Mouse (Mus musculus) spleen, adult 12 weeks (tissue): ENCODE measurements around the gene Nsg1.
A peak's percentile ranks its signal among the peaks of the same experiment; 100 is the strongest.

Experiments used
- DNase-seq: peaks from one replicate; pipeline ENCODE4 v3.0.0; 2022; ENCODE audit warnings: low spot score

The Nsg1 gene

DNA sequence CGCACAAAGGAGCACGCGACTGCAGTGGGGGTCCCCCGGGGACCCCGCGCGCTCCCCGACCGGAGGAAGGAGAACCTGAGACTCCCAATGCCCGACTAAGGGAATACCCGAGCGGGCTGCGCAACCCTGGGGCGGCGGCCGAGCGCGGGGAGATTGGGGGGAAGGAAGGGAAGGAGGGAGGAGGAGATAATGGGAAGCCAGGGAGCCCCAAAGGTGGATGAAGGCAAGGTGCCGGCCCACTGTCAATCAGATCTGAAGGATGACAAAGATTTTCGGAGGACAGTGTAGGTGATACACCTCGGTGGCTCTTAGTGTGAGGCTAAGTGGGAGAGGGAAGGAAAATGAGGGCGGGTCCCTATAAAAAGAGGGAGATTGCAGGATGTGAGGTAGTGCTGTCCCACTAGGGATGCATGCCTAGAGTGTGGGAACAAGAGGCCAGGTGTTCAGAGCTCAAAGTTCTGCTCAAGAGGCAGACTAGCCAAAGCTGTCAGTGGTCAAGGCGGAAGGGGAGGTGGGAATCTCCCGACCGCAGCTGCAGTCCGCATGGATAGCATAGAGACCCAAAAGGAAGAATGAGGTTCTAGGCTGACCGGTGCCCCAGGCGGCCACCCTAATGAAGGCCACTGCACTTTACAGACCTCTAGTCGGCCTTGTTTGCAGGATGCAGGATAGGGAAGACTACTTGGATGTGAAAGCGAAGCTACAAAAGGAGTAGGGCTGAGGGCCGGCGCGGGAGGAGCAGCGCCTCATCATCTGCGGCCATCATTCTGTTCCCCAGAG, at the start of gene Nsg1:
Nsg1 (minus strand) TSS at position 274 of the 780 bp plus-strand sequence.
- no peak for DNase-seq

DNA sequence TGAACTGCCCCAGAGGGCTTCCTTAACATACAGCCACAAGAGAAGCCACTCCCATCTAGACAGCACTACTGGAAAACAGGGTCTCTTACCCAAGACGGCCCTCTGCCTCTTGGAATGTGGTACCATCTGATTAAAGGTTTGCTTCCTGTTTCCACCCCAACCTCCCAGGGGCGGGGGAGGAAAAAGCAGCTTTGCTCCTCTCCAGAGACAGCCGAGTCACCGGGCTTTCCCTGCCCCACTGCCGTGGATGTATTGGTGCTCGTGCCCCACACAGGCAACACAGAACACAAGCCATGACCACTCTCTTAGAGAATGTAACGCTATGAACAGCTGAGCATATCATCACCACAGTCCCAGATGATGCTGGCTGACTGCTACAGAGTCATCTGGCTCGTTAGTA, 49.3 kb upstream of the Nsg1 start:
- no peak for DNase-seq

DNA sequence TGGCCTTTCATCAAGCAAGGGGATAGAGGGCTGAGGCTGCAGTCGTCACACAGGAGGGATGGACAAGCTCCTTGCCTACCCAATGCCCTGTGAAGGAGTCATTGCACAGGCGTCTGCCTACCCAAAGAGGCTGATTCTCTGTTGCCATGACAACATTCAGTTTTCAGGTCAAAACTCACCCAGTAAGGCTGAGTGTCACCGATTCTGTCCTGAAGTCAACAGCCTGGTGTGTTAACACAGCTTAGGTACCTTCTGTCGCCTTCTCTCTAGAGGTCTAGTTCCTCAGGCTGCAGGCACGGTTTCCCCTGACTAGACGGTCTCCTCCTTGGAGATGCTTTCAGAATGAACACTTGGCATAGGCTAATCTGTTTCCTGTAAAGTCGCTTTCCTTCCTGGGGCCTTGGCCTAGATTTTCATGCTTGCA, 45.6 kb upstream of the Nsg1 start:
- no peak for DNase-seq

DNA sequence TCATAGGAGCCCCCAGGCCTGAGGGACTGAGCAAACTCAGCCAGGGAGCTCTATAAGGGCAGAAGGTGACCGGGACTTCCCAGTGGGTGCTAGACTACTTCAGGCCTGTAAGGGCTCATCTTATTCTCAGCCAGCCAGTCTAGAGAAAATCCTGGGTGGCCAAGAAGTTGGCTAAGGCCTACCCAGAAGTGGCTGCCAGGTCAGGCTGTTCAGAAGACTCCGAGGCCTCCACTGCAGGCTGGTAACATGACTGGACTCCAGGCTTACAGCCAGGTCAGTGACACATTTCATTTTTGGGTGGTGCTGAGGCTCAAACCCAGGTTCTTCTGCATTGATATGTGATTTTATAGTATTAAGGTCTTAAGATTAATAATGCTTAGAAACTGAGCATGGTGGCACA, 40.0 kb upstream of the Nsg1 start:
- DNase-seq = no peak

DNA sequence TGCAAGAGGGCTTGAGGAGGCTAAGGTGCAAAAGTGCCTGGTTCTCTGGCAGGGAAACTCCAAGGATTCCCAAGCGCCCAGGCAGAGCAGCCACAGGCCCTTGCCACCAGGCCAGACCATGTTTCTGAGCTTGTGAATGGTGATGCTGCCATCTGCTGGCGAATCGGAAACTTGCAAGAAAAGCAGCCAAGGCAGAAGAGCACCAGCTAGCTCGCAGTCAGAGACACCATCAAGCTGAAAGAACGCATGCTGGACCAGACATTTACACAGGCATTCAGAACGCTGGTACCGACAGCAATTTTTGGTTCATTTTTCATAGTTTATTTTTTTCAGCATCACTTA, 37.7 kb upstream of the Nsg1 start:
- peak; percentile 42 for DNase-seq

DNA sequence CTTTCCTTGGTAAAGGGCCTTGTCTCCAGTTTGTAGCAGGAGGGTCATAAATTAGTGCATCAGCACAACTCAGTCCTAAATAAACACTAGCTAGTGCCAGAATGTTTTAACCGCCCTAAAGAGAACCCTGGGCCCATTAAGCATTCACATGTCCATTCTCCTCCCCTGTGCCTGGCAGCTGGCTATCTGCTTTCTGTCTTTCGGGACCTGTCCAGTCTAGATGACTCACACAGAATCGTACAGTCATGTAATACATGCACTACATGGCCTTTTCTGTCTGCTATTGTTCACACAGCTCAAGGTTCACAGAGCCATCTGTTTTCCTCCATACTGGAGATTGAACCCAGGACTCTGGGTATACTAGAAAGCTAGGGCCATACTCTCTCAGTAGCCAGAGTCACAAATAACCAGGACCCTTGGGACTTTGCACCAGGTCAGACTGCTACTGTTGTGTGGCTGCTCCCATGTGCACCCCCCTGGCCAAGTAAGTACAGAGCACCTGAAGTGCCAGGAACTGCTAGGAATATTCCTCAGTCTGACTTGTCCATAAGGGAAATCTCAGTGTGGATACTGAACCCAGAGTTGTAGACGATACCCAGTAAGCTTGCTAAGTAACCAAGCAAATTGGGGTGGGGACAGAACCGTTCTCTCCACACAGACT, 37.2 kb upstream of the Nsg1 start:
- DNase-seq = no peak

DNA sequence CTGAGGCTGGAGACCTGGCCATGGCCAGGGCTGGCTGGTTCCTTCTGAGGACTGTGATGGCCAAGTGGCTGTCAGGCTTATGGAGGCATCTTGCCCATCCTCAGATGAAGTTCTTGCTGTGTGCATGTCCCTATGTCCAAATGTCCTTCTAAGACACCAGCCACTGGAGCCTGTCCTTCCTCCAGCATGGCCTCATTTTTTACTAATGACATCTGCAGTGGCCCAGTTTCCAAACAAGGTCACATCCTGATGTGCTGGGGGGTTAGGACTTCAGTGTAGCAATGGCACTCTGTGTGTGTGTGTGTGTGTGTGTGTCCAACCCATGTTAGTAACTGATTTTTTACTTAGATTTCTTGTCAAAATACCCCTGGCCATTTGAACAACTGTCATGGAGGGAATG, 36.2 kb upstream of the Nsg1 start:
- DNase-seq = no peak

DNA sequence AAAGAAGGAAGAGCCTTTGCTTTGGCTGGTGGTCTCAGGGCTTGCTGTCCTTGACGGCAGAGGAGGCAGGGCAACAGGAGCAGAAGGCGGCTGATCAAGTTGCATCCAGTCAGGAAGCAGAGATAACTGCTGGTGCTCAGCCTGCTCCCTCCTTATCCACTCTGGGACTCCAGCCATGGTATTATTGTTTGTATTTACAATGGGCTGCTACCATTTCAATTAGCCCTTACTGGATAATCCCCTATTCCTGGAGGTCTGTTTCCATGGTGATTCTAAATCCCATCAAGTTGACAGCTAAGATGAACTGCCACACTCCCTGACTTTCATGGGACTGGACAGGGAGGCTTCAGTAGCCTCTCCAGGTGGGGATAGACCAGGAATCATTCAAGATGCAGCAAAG, 35.2 kb upstream of the Nsg1 start:
- no peak for DNase-seq

DNA sequence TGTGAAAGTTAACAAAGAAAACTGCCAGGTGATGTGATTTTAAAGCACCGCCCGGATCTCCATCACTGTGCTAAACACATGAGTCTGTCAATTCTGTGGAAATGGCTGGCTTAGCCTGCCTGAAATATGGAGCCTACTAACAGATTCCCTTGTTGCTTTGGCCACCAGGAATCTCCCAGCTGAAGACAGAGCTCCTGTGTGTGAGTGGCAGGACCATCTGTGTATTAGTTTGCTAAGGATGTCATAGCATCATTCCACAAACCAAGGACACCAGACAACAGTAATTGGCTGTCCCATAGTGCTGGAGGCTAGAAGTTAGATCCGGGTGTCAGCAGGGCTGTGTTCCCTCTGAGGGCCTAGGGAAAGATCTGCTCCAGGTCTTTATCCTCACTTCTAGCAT, 31.2 kb upstream of the Nsg1 start:
- no peak for DNase-seq

DNA sequence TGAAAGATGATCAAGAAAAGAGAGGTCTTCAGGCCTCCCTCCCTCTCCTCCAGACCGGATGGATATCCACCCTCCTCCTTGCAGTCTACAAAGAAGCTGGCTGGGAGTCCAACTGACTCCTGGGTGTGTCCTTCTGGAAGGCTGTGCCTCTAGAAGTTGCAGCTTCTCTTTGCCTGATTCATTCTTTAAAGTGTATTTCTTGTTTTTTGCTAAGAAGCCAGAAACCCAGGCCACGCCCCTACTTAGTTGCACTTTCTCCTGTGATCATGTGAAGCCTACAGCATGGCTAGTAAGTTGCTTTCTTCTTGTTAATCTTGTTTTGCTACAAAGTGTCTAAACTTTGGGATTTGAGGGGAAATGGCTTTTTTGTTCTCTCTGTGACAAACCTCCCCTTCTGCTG, 27.3 kb upstream of the Nsg1 start:
- no peak for DNase-seq

DNA sequence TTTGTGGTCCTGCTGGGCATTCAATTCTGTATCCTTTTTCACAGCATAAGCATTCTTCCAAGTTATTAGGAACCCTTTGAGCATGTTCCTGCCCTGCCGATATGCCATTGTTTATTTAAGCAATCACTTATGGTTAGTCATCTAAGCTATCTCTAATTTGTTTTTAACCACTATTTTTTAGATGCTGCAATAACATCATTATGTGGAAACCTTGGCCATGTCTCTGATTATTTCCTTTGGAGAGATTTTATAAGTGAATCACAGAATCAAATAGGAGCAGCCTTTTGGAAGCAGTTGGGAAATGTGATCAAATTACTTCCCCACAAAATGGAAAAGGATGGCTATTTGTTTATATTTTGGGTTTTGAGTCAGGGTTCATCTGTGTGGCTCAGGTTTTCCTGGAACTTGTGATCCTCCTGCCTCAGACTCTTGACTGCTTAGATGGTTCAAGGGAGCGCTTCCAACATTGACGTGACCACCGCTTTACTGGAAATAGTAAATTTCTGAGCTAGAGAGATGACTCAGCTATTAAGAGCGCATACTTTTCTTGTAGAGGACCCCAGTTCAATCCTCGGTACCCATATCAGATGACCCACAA, 25.1 kb upstream of the Nsg1 start:
- no peak for DNase-seq

DNA sequence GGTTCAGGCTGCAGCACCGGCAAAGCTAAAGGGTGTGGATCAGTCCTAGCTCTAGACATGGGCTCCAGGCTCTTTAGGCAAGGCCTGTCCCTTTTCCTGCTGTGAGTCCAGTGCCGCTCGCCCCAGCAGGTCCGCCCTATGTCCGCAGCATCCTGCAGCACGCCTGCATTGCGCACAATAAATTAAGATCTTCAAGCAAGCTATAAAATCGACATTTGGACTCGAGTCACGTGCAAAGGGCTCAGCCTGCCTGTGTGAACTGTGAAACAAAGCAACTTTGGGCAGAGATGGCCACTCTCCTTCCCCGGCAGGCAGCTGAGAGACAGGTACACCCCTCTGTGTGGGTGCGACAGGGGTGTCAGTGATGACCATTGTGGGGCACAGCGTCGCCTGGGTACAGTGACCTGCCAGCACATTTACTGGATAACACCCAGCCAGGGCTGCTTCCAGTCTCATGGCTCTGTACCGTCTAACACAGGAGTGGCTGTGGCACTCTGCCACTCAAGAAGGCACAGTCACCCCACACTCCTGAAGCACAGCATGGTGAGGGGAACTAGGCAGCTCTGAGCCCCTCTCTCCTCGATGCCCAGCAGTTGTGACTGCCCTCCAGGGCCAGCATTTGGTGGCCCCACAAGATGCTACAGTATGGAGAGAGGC, 14.7 kb upstream of the Nsg1 start:
- no peak for DNase-seq

DNA sequence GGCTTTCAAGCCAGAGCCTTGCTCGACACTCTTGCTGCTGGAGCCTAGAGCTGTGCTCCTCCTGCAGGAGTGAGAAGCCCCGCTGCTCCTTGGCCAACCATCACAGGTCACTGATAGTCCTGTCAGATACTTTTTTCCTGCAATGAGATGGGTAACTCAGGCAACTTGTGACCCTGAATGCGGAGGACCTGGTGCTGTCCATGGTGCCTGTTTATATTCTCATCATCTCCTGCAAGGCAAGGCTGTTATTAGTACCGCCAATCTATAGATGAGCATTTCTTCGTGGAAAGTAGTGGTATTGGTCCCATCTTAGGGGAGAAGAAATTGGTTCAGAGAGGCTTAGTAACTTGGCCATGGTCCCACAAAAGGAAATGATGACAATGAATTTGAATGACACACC, 14.1 kb upstream of the Nsg1 start:
- DNase-seq = no peak

DNA sequence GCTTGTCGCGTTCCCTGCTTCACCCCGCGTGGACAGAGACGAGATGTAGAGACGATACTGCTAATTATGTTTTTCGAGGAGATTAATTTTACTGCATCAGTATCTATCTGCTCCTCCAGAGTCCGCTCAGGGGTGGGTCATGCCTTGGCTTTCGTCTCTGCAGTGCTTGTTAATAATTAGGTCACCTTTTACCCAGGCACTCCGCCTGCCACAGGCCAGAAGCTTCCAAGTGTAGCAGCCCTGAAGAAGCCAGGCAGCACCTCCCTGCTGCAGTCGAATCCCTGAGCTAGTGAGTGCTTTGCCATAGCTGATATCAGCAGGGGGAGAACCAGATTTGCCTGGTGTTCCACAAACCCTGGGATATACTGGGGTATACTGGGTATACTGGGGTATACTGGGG, 8.8 kb upstream of the Nsg1 start:
- no peak for DNase-seq

DNA sequence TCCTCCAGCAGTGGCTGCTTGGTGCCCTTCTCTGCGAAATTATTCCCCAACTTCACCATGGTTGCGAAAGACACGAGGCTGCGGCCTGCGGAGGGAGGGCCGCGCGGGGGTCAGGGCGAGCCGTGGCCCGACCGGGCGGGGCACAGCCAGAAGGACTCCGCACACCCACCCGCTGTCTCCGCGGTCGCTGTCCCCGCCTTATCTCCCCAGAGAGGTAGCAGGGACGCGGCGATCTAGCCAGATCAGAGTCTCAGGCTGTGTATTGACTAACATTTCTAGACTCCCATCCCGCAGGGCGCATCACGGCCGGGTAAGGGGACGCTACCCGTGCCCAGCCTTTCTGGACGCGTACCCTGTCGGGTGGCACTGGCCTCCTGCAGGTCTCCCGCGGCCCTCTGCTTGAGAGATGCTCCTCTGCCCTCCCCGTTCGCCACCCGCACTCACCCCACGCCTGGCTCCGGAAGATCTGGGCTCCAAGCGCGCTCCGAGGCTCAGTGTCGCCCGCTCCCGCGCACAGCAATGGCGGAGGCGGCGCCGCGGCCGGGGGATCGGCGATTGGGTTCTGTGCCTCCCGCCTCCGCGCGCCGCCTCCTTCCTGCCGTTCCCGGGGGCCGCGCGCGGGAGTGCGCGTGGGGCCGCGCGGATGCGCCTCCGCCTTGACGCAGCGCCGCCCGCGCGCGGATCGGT, 617 bp downstream of the Nsg1 start:
- DNase-seq = no peak

DNA sequence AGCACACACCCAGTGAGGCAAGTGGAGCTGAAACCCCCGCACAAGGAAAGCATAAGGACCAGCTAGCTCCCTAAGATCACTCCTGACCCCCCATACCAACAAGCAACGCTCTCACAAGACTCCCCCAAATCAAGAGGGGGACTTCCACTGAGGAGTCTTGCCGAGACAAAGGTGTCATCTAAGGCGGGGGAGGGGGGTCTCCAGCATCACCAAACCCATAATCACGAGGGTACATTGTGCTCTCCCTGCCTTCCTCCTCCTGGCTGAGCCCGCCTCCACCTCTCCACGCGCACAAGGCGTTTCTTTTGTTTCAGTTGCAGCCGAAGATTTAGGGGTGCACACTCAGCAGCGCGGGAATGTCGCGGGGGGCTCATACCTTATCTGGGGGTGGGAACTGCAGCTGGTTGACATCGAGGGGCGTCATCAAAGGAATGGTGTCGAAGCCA, 1.2 kb downstream of the Nsg1 start:
- no peak for DNase-seq

DNA sequence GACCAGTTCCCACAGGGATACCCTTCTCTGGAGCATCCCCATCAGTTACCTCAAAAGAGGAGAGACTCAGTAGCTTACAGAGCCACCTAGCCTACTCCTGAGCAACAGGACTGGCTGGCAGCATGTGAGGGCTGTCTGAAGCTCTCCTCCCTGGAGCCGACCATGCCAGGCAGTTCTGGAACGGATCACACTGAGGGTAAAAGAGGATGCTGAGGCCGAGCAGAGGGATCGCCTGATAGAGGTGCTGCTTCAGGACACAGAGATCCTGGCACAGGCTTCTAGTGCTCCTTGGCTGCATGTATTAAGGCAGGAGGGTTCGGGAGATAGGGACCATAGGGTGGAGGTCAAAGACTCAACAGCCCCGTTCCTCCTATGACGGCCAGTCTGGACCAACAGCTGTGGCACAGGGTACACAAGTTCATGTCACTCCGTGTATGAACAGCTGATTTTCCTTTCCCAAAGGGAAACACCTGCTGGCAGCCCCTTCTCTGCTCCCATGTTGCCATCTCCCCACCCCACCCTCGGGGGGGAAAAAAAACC, 2.2 kb downstream of the Nsg1 start:
- DNase-seq = no peak

DNA sequence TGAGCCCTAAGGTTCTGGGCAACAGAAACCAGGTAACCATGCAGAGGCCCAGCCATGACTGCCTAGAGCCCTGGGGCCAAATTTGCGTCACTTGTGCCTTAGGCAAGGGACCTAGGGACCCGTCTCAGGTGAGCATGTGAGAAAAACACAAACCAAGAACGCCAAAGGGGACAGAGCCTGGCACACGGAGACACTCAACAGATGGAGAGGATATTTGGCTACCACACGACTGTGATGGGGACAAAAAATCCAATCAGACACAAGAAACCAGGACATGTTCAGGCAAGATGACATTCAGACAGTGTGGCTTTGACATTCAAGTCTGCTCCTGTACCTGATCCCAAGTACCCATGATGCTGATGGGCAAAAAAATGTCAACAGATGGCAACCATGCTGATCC, 6.1 kb downstream of the Nsg1 start:
- no peak for DNase-seq

DNA sequence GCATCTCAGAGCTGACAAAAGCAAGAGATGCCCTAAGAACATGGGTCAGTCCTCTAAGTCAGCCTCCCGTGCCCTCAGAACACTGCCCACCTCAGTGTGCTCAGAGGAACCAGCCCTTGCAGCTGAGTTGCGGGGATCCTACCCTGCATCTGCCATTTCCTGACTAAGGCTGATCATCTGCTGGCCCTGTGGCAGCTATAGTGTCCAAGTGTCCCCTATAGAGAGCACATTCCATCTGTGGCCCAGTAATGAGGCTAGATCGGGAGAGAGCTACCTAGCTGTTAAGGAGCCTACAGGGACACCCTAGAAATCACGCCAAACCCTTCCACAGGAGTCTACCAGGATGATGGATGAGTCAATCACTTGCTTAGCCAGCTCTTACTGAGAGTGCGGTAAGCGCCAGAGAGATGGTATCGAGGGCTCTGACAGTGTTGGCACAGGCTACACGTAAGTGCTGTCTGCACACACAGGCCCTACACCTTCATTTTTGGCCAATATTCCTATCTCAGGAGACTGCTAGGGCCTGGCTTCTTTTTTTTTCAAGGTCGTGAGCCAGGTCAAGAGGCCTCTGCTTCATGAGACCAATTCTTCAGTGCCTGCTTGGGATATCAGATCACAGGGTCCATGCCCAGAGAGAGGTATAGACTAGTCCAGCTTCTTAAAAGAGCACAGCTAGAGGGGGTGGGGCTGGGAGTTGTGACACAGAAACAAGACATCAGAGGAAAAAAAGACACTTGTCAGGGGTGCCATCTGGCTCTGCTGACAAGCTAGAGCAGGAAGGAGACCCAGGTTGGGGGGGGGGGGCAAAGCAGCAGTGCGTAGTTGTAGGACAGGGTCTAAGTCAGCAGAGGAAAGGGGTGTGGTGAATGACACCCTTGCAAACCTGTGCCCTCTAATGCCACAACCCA, 7.3 kb downstream of the Nsg1 start:
- no peak for DNase-seq

DNA sequence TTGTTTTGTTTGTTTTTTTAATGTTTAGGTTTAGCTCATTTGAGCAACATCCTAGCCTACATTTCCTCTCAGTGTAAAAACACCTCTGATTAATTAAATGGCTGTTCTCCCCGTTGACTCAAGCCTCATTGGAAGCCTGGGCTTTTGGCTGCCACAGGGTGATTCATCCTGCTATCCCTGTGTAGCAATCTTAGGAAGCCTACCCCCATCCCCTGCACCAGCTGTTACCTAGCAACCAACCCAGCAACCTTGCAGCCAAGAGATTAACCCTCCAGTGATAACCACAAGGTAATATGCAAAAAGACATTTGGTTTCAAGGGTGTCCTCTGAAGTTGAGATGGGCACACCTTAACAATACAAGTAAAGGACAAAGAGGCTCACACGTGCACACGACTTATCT, 8.4 kb downstream of the Nsg1 start:
- DNase-seq = no peak

DNA sequence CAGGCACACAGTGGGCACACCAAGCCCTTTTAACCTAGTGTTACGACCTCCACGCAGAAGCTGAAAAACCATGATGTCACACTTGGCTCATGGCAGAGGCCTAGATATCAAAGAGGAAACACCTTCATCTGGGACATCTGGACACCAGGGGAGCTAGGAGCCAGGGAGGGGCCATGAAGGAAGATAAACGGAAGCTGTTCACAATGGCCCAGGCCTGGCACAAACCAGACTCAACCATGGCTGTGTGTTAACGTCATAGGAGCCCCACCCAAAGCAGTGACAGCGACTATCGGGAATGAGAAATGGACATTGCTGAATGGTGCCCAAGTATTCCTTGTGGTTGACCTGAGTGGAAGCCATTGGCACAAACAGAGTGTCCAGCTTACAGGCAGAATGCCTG, 13.2 kb downstream of the Nsg1 start:
- no peak for DNase-seq
